Mouse (Mus musculus) limb, embryonic 11.5 days (tissue): ENCODE data around the gene Zbtb7a. TPM values are rescaled to one million over a fixed set of nuclear protein-coding genes. Genes with fewer than 3 reads are reported as not detected.
A peak's percentile ranks its signal among the peaks of the same experiment; 100 is the strongest.

ENCODE experiments used
- ATAC-seq: fragments of 200-750 bp; cut with Nextera tagmentation; 2 replicates; pipeline ENCODE4 v1.8.0; 2017; ENCODE audit warnings: low read depth; ENCODE audit not compliant: insufficient number of reproducible peaks, low FRiP score, low TSS enrichment
- DNase-seq: peaks from one replicate; pipeline ENCODE4 v3.0.0-alpha.2; 2015; ENCODE audit warnings: low spot score
- H3K27ac ChIP-seq: fragments of 300-500 bp; sonication (generic); replicated peaks from 2 replicates; pipeline ENCODE4 v1.5.1; 2014; ENCODE audit warnings: low read depth, mild to moderate bottlenecking, low read length
- H3K27me3 ChIP-seq: fragments of 300-500 bp; sonication (generic); 2 replicates; pipeline ENCODE4 v1.6.1; 2014; ENCODE audit warnings: mild to moderate bottlenecking, low read length, mixed read lengths; ENCODE audit not compliant: control insufficient read depth, insufficient read depth
- H3K36me3 ChIP-seq: fragments of 300-500 bp; sonication (generic); 2 replicates; pipeline ENCODE4 v1.6.1; 2014; ENCODE audit warnings: mild to moderate bottlenecking, low read length, moderate library complexity, mixed read lengths; ENCODE audit not compliant: control insufficient read depth, insufficient read depth
- H3K4me1 ChIP-seq: fragments of 300-500 bp; sonication (generic); 2 replicates; pipeline ENCODE4 v1.6.1; 2014; ENCODE audit warnings: low read length, mixed read lengths; ENCODE audit not compliant: control insufficient read depth, insufficient read depth
- H3K4me2 ChIP-seq: fragments of 300-500 bp; sonication (generic); 2 replicates; pipeline ENCODE4 v1.6.1; 2014; ENCODE audit warnings: low read depth, mild to moderate bottlenecking, moderate library complexity; ENCODE audit not compliant: severe bottlenecking
- H3K4me3 ChIP-seq: fragments of 300-500 bp; sonication (generic); 2 replicates; pipeline ENCODE4 v1.5.1; 2014; ENCODE audit warnings: low read depth, low read length
- H3K9ac ChIP-seq: fragments of 300-500 bp; sonication (generic); 2 replicates; pipeline ENCODE4 v1.6.1; 2014; ENCODE audit warnings: mild to moderate bottlenecking, low read length
- H3K9me3 ChIP-seq: fragments of 300-500 bp; sonication (generic); 2 replicates; pipeline ENCODE4 v1.6.1; 2016; ENCODE audit warnings: low read length; ENCODE audit not compliant: control insufficient read depth
- WGBS: fragments of 180-500 bp; shearing (Covaris S2); extraction: QIAGEN DNeasy Blood & Tissue Kit; methylation state at CpG from one replicate; pipeline ENCODE4 v1.1.7; 2014; 5-methylcytosine and 5-hydroxymethylcytosine counted together
- polyA plus RNA-seq: library from polyadenylated mRNA; unstranded; fragments of >200 nt; fragmentation: Nextera tagmentation; extraction: Ambion mirVana; gene quantifications from 2 replicates; pipeline ENCODE4 v1.2.1, GENCODE M21; 2014

Gene Zbtb7a
- polyA plus RNA-seq, 1 experiment from 2014 or later: 8.4 TPM

GRCm38 (mm10) chr10:81141455-81142210 is 6.6 kb downstream of the Zbtb7a start:
- Histone ChIP-seq H3K36me3 (peaks cover 27% of the 10 kb centered on the region), H3K9me3 (no peaks in the 10 kb centered on the region), H3K27ac (peak overlapping the region; percentile 25), H3K27me3 (no peaks in the 10 kb centered on the region), H3K4me1 (peaks cover 28% of the 10 kb centered on the region), H3K4me2 (no peak overlapping the region; the same call in 1 of the 2 replicates), H3K4me3 (no peak overlapping the region), H3K9ac (peak overlapping the region; percentile 12; the same call in 1 of the 2 replicates)
- DNase-seq (no peak), ATAC-seq (no peak)
- WGBS: 76% methylated on average over 6 of the region's 7 CpGs

GRCm38 (mm10) chr10:81142551-81142981 is 7.5 kb downstream of the Zbtb7a start:
- Histone ChIP-seq H3K4me3 (no peak overlapping the region), H3K4me2 (no peak overlapping the region), H3K36me3 (peaks cover 34% of the 10 kb centered on the region), H3K9me3 (no peaks in the 10 kb centered on the region), H3K4me1 (peaks cover 28% of the 10 kb centered on the region), H3K9ac (no peak overlapping the region), H3K27ac (no peak overlapping the region), H3K27me3 (no peaks in the 10 kb centered on the region)
- DNase-seq (no peak), ATAC-seq (no peak)
- WGBS: 87% methylated on average over 5 of the region's 5 CpGs

GRCm38 (mm10) chr10:81143157-81143633 is 8.2 kb downstream of the Zbtb7a start:
- no peak overlapping the region for H3K4me2 ChIP-seq
- H3K27ac ChIP-seq: no peak overlapping the region
- 92% methylated on average over 7 of the region's 7 CpGs for WGBS
- H3K4me1 ChIP-seq: peaks cover 28% of the 10 kb centered on the region
- H3K27me3 ChIP-seq: no peaks in the 10 kb centered on the region
- ATAC-seq (no peak), DNase-seq (no peak)
- H3K4me3 ChIP-seq: no peak overlapping the region
- H3K9me3 ChIP-seq: no peaks in the 10 kb centered on the region
- H3K9ac ChIP-seq: peak overlapping the region; percentile 7; the same call in 1 of the 2 replicates
- peaks cover 41% of the 10 kb centered on the region for H3K36me3 ChIP-seq

GRCm38 (mm10) chr10:81143845-81144437 is 8.9 kb downstream of the Zbtb7a start:
- ATAC-seq (no peak), DNase-seq (no peak)
- H3K36me3 ChIP-seq: peaks cover 47% of the 10 kb centered on the region
- 96% methylated on average over 52 of the region's 52 CpGs for WGBS
- H3K27me3 ChIP-seq: no peaks in the 10 kb centered on the region
- H3K27ac ChIP-seq: no peak overlapping the region
- H3K4me3 ChIP-seq: no peak overlapping the region
- no peak overlapping the region for H3K4me2 ChIP-seq
- H3K4me1 ChIP-seq: peaks cover 22% of the 10 kb centered on the region
- H3K9ac ChIP-seq: no peak overlapping the region
- H3K9me3 ChIP-seq: no peaks in the 10 kb centered on the region

GRCm38 (mm10) chr10:81144667-81145066 is 9.6 kb downstream of the Zbtb7a start:
- Histone ChIP-seq H3K27me3 (no peaks in the 10 kb centered on the region), H3K36me3 (peaks cover 47% of the 10 kb centered on the region), H3K27ac (no peak overlapping the region), H3K4me3 (no peak overlapping the region), H3K4me2 (no peak overlapping the region), H3K4me1 (peaks cover 18% of the 10 kb centered on the region), H3K9ac (no peak overlapping the region), H3K9me3 (no peaks in the 10 kb centered on the region)
- WGBS: 97% methylated on average over 27 of the region's 27 CpGs
- ATAC-seq (no peak), DNase-seq (no peak)

GRCm38 (mm10) chr10:81145307-81145706 is 10.3 kb downstream of the Zbtb7a start:
- H3K9me3 ChIP-seq: no peaks in the 10 kb centered on the region
- peaks cover 12% of the 10 kb centered on the region for H3K4me1 ChIP-seq
- H3K4me2 ChIP-seq: no peak overlapping the region
- no peak for DNase-seq
- 92% methylated on average over 6 of the region's 6 CpGs for WGBS
- H3K36me3 ChIP-seq: peaks cover 50% of the 10 kb centered on the region
- H3K4me3 ChIP-seq: no peak overlapping the region
- no peak overlapping the region for H3K27ac ChIP-seq
- no peak overlapping the region for H3K9ac ChIP-seq
- no peak for ATAC-seq
- H3K27me3 ChIP-seq: no peaks in the 10 kb centered on the region

GRCm38 (mm10) chr10:81145778-81146177 is 10.8 kb downstream of the Zbtb7a start:
- WGBS: 87% methylated on average over 7 of the region's 7 CpGs
- H3K27me3 ChIP-seq: no peaks in the 10 kb centered on the region
- DNase-seq: no peak
- peaks cover 7% of the 10 kb centered on the region for H3K4me1 ChIP-seq
- no peak overlapping the region for H3K9ac ChIP-seq
- H3K4me3 ChIP-seq: no peak overlapping the region
- H3K4me2 ChIP-seq: no peak overlapping the region
- peaks cover 50% of the 10 kb centered on the region for H3K36me3 ChIP-seq
- no peak for ATAC-seq
- no peaks in the 10 kb centered on the region for H3K9me3 ChIP-seq
- H3K27ac ChIP-seq: no peak overlapping the region

GRCm38 (mm10) chr10:81146296-81146695 is 11.3 kb downstream of the Zbtb7a start:
- 0 out of 2 replicates have a peak, but pooled peaks cover 4% of the 10 kb centered on the region for H3K4me1 ChIP-seq
- WGBS: 83% methylated on average over 4 of the region's 4 CpGs
- peaks cover 50% of the 10 kb centered on the region for H3K36me3 ChIP-seq
- H3K9me3 ChIP-seq: no peaks in the 10 kb centered on the region
- no peaks in the 10 kb centered on the region for H3K27me3 ChIP-seq
- H3K9ac ChIP-seq: no peak overlapping the region
- DNase-seq: no peak
- no peak for ATAC-seq
- no peak overlapping the region for H3K4me3 ChIP-seq
- H3K27ac ChIP-seq: no peak overlapping the region
- no peak overlapping the region for H3K4me2 ChIP-seq
